Mouse (Mus musculus) kidney, adult 18-20 months (tissue): ENCODE data around the gene Parp9.
"Not testable (repeated sequence)": the region's sequence is repeated elsewhere in the genome, so short reads cannot be mapped to it uniquely, and the experiment has no call there.

Experiments used
- DNase-seq: peaks from one replicate; pipeline ENCODE4 v3.0.0; 2021

The Parp9 gene

DNA sequence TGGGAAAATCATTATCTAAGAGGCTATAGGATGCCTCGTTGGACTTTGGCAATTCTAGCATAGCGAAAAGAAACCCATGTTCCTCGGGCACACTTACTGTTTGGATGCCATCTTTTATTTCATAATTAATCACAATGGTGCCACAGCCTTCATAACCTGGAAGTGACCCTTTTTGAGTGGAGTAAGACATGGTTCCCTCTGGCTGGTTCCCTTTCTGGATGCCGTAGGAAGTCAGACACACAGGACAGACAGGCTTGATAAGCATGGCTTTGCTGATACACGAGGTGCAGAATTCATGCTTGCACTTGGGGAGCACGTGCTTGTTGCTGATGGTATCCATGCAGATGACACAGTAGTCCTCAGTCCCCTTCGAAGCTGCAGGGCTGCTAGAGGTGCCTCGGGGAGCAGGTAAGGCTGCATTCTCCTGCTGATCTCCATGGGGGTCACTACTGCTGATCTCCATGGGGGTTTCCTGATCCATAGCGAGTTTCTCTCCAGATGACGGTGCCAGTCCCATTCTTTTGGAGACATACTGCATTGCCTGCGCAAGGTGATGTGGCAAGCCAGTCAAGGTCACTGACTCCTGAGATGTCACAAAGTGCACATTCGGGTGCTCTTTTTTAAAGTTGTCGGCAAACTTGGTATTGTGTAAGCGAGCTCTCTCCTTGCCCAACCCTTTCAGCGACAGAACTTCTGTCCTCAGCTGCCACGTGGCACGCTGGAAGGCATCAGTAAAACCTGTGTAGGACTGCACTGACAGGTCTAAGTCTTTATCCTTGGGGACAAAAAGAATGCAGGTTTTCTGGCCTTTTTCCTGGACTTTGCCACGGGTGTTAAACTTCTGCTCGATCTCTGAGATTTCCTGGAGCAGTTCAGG, 5.9 kb upstream of the Parp9 start:
- no peak for DNase-seq

DNA sequence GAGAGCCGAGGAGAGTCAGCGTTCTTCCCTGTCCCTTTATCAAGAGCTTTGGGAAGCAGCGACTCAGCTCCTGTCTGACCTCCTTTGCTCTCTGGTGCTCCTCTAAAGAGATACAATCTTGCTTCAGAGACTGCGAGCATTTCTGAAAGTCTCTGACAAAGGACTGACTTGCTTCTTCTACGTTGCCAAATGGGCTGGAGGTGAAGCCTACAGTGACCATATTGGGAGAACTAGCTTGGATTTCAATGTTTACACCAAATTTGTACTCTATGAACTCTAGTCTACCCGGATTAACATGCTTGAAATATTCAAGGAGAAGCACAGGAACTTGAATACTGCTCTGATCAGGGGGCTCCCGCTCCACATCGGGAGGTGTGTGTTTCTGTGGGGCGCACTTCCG, 5.1 kb upstream of the Parp9 start:
- DNase-seq: no peak

DNA sequence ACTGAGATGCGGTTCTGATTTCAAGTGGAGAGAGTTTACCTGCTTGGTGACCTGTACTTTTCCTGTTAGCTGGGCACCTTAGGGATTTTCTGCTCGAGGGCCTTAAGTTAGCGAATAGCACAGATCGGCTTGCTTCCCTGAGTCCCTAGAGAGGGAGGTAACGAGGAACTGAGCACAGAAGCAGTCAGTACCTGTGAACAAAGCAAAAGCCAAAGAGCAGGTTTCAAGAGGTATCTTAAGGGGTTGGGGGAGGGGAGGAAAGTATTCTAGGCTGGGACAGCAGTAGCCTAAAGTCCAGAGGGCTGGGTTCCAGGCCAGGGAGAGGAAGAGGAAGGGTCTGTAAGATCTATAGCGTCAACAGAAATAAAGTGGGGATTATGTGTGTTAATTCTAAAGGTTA, 991 bp downstream of the Parp9 start:
- peak; percentile 39 for DNase-seq

DNA sequence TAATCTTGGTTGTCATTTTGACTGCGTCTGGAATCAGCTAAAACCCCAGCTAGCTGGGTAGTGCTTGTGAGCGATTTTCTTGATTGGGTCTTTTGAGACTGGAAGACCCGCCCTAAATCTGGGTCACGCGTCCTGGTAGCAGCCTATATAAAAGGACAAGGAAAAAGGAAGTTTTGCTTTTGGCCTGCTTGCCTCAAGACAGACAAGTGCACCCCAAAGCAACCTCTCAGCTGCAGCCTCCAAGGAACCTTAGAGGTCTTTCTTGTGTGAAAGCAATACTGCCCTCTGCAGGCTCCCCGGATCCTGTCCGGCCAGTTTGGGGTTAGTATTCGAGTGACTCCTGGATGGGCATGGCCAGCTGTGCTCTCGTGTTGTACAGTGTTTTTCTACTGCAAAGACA, 1.4 kb downstream of the Parp9 start:
- DNase-seq: peak; percentile 91

DNA sequence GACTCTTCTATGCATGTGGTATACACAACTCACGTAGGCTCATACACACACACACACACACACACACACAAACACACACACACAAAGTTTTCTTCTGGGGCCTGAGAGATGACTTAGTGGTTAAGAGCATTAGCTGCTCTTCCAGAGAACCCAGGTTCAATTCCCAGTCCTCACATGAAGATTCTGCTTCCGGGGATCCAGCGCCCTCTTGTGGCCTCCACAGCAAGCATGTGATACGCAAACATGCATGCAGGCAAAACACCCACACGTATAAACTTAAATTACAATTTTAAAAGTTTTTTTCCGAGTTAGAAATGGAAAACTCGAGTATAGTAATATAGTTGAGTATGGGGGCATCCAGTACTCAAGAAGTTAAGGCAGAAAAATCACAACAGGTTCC, 3.1 kb downstream of the Parp9 start:
- peak; percentile 43 for DNase-seq

DNA sequence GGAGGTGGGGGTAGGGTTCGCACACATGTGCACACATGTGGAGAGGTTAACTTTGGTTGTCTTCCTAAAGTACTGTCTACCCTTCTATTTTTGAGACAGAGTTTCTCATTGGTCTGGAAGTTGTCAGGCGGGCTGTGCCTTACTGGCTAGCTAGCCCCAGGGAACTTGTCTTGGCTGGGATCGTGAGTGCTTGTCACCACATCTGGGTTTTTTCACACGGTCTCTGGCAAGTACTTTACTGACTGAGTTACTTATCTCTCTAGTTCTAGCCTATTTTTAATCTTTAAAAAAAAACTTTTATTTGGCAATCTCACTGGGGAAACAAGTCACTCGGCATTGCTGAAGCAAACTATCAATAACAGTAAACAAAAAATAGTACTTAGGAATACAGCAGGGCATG, 11.0 kb downstream of the Parp9 start:
- DNase-seq: no peak

DNA sequence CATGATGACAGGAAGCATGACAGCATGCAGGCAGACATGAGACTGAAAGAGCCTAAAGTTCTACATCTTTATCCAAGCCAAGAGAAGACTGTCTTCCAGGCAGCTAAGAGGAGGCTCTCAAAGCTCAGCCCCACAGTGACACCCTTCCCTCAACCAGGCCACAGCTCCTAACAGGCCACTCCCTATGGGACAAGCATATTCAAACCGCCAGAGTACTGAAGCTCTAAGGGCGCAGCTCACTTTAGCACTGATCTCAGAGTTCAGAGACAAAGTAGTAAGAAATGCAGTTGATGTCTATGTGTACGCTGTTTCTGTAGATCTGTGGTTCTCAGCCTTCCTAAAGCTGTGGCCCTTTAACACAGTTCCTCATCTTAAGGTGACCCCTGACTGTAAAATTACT, 12.9 kb downstream of the Parp9 start:
- no peak for DNase-seq

DNA sequence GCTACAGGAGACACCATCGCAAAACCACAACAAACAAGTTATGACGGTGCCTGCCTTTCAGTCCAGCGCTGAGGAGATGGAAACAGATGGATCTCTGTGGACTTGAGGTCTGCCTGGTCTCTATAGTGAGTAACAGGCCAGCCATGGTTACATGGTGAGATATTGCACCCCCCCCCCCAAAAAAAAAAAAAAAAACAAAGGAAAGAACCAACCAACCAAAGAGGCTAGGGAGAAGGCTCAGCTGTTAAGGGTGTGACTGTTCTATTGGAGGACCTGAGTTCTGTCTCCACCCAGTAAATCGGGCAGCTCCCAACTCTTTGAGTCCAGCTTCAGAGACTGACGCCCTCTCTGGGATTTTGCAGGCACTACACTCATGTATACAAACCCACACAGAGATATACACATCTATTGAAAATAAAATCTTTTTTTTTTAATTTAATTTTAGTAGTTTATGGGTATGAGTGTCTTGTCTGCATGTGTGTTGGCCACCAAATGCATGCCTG, 14.4 kb downstream of the Parp9 start:
- no peak for DNase-seq

DNA sequence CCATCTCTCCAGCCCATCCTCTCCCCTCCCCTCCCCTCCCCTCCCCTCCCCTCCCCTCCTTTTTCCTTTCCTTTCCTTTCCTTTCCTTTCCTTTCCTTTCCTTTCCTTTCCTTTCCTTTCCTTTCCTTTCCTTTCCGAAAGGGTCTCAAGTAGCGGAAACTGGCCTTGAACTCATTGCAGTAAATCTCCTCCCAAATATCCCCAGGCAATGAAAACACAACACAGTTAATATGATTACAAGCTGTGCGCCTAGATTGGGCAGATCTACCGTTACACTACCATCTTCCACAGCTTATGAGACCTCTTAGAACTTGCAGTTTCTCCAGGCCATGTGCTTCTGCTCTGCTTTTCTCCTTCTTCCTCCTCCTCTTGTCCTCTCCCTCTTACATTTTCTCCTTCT, 27.7 kb downstream of the Parp9 start:
- not testable (repeated sequence) for DNase-seq

DNA sequence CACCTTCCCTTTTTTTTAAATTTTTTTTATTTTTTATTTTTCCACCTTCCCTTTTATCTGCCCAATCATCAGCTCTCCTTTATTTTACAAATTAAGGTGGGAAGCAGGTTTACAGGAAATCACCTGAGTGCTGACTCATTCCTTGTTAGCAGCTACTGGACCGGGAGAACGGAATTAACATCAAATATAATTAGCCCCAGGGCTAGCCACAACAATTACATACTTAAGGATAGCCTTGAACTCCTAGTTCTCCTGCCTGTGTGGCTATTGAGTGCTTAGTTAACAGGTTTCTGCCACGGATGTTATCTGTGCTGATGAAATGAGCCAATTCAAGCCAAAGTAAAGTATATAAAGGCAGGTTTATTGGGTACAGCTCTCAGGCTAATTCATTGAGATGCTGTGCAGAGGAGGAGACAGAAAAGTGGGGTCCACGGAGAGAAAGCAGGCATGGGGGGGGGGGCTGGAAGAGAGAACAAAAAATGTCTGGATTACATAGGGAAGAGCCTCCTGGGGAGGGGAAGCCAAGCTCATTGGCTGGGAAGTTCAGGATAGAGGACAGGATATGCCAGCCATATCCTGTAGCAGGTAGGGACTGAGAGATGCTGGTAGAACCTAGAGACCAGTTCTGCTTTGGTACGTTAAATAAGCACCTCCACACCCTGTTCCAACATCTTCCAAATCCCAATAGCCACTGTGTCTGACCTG, 28.3 kb downstream of the Parp9 start:
- DNase-seq: no peak

DNA sequence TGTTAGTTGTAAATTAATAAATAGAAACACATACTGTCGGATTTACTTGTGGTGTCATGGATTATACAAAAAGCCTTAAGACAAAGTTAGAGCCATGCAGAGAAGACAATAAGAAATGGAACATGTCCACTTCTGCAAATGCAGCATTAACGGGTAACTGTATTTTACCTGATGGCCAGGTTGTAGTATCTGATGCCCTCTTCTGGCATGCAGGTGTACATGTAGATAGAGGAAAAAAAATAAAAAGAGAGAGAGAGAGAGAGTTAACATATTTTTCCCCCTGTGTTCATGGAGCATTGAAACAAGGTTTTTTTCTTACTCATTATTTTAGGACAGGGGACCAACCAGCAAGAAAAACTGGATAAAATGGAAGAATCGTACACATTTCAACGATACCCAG, 29.0 kb downstream of the Parp9 start:
- DNase-seq: no peak

DNA sequence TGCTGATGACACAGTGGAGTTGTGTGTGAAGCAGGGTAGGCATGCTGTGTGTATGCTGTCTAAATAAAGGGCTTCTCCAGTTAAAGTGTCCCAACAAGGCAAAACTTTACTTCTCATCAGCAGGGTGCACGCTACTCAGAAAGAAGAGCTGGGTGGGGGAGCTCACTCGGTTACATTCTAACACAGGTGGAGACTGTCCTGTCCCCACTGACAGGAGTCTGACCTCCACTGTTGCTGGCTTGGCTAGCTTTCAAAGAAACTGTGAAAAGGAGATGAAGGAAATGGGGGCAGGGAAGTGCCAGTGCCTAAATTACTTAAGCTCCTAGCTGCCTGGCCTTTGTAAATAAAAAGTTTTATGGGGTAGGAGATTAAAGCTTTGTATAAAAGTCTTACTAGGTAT, 29.9 kb downstream of the Parp9 start:
- DNase-seq: no peak

DNA sequence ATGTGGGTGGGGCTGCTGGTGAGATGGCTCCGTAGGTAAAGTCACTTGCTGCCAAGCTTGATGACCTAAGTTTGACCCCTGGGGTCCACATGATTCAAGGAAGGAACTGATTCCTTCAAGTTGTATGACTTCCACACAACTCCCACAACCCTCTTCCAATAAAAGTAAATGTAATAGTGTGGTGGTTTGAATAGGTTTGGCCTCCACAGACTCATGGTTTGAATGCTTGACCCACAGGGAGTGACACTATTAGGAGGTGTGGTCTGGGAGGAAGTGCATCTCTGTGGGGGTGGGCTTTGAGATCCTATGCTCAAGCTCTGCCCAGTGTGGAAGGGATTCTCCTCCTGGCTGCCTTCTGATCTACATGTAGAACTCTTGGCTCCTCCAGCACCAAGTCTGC, 35.8 kb downstream of the Parp9 start:
- DNase-seq: no peak

DNA sequence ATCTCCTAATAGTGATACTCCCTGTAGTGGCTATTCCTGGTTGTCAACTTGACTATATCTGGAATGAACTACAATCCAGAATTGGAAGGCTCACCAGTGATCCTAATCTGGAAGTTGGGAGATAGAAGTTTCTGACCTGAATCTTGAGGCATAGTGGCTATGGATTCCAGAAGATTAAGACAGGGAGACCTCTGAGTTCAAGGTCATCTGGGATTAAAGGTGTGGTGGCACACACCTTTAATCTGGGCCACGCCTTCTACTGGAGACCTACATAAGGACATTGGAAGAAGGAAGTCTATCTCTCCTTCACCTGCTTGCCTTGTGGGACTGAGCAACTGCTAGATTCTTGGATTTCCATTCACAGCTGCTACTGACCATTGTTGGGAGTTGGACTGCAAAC, 40.2 kb downstream of the Parp9 start, which contains the start of gene Kpna1:
TSS of gene Kpna1 (plus strand) at position 301 of the 400 bp plus-strand sequence.
- not testable (repeated sequence) for DNase-seq

DNA sequence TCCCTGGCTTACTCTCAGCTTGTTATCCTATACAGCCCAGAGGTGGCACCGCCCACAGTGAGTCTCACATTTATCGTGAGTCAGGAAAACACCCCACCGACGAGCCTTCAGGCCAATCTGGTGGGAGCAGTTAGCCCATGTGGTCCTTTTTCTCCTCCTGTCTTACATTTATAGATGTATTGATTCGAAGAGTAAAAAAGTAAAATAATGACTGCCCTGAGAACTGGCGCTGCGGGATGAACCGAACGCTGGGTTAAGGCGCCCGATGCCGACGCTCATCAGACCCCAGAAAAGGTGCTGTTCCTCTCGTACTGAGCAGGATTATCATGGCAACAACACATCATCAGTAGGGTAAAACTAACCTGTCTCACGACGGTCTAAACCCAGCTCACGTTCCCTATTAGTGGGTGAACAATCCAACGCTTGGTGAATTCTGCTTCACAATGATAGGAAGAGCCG, 43.1 kb downstream of the Parp9 start:
- DNase-seq: peak; percentile 100

DNA sequence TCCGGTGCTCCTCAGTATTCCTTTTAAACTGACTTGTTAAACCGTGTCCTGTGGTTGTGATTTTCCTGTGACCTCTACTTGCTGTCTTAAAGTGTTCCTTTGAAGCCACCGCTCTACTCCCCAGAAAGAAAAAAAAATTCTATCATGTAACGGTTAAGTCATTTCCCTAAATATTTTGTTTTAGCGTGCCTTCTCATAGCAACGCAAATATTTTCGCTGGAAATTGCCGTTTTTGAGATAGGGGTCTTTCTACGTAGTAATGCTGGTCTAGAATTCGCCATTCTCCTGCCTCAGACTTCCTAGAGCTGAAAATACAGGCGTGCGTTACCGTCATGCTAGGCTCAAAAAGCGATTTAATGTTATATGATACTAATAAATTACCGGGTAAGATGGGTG, 44.2 kb downstream of the Parp9 start:
- DNase-seq: no peak

DNA sequence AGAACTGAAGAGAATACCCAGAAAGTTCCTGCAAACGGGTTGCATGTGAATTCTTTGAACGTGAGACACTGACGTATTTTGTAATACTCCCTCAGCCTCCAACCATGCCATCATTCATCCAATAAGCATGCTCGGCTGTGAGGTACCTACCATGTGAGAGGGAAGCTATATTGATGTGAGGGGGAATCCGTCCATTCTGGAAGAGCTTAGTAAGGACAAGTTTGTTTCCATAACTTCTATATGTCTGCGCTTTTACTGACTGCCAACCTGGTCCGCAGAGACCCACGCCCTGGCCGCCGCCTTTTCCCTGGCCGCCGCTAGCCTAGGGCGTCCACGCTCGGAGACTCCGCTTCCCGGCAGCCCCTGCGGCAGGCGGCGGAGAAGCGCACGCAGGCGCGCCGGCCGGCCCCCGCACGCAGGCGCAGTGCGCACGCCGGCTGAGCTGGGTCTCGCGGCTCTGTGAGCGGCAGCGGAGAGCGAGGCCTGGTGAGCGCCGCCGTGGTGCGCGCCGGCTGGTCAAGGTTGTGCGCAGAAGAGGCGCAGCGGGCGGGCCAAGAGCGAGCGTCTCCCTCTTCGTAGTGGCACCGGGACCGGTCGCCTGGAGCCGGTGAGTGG, 44.7 kb downstream of the Parp9 start:
- peak; percentile 93 for DNase-seq

DNA sequence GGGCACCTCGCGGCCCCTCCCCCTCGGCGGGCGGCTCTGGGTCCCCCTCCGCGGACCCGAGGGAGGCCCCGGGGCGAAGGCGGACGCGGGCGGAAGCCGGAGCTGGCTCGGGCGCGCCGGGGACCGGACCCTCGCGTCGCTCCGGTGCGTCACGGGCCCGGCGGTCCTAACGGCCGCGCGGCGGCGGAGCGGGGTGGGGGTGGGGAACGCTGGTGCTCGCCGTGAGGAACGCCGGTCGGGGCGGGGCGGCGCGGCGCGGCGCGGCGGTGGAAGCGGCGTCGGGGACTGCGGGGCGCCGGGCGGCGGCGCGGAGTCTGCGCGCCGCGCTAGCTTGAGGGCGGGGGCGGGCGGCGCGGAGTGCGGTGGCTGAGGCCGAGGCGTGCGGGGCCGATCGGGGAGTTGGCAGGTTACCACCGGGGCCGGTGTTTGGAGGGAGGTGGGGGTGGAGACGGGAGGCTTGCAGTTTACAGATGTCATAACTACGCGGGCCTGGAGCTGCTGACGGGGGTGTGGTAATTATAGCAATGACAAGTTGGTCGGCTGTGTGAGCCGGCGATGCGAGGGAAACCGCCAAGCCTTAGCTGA, 45.3 kb downstream of the Parp9 start:
- DNase-seq: peak; percentile 47

DNA sequence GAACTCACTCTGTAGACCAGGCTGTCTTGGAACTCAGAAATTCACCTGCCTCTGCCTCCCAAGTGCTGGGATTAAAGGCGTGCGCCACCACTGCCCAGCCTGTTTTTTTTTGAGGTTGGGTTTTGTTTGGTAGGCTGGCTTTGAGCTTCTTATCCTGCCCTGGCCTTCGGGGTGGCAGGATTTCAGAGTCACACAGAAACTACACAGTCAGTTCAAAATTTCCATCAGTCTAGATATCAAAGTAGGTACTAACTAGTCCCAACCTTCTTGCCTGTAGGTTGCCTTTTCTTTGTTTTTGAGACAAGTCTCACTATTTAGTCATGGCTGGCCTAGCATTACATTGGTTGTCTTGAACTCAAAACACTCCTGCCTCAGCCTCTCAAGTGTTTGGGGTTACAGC, 46.2 kb downstream of the Parp9 start:
- no peak for DNase-seq

DNA sequence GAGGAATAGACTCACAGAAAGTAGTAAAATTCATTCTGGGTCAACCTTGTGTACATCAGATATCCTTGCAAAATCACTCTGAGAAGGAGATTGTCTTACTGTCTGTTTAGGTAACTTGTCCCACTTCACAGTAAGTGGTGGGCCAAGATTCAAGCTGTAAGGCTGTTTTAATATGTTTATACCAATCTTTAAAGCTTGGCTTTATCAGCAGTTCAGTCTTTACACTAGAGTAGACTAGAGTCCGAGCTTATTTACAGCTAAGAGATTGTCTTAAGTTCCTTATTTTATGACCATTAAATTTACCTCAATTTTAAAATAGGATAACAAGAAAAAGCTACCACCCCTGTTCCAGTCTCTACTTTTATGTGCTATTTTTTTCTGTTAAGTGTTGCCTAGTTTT, 49.7 kb downstream of the Parp9 start:
- no peak for DNase-seq

DNA sequence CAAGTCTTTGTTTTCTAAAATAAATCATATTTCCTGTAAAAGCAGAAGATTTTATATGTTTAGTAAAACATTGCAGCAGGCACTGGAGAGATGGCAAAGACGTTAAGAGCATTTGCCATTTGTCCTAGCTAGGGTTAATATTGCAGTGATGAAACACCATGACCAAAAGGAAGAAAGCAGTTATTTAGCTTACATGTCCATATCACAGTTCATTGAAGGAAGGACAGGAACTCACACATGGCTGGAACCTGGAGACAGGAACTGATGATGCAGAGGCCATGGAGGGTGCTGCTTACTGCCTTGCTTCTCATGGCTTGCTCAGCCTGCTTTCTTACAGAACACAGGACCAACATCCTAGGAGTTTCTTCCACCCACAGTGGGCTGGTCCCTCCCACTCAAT, 54.1 kb downstream of the Parp9 start:
- DNase-seq: no peak

DNA sequence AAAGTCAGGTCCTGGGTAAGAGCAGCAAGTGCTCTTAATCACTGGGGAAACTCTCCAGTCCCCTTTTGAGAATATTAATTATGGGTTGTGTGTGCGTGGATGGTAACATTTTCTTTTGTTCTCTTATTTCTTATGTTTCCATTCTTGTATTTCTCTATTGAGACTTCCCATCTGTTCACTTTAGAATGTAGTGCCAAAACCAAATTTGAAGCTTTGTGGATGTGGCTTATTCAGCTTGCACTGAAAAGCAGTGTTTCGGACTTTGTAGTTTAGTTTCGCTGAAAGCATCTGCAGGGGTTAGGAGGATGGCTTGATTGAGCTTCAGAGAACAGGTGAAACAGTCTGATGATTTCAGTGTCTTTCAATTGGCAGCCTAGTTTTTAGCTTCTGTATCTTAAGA, 55.0 kb downstream of the Parp9 start:
- DNase-seq: no peak

DNA sequence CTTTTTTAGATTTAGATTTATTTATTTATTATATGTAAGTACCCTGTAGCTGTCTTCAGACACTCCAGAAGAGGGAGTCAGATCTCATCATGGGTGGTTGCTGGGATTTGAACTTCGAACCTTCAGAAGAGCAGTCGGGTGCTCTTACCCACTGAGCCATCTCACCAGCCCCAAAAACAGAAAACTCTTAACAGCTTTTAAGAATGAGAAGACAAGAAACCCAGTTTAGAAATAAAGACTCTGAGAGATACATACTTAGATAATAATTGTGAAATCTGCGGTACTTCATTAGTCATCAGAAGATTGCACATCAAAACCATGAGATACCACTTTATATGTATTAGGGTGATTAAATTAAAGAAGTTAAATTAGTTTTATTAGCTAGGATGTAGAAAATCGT, 60.6 kb downstream of the Parp9 start:
- DNase-seq: not testable (repeated sequence)
